Mouse (Mus musculus) midbrain, embryonic 14.5 days (tissue): ENCODE measurements at regions not wholly inside any gene's neighbourhood (a gene's known extent, or its start where the extent isn't known, plus 50 kb on each side); places are given as distances from the start of the nearest gene placed in this dataset.

Source experiments
- ATAC-seq: fragments of 200-750 bp; cut with Nextera tagmentation; 2 replicates; pipeline ENCODE4 v1.8.0; 2017; ENCODE audit warnings: moderate number of reproducible peaks, moderate library complexity; ENCODE audit not compliant: low FRiP score, low TSS enrichment
- DNase-seq: peaks from one replicate; pipeline ENCODE4 v3.0.0-alpha.2; 2015
- H3K27ac ChIP-seq: fragments of 300-500 bp; sonication (generic); replicated peaks from 2 replicates; pipeline ENCODE4 v1.5.1; 2014; ENCODE audit warnings: mild to moderate bottlenecking, low read depth, low read length, moderate library complexity
- H3K27me3 ChIP-seq: fragments of 300-500 bp; sonication (generic); 2 replicates; pipeline ENCODE4 v1.6.1; 2014; ENCODE audit warnings: low read length, control low read depth, mixed read lengths; ENCODE audit not compliant: control insufficient read depth, insufficient read depth
- H3K36me3 ChIP-seq: fragments of 300-500 bp; sonication (generic); 2 replicates; pipeline ENCODE4 v1.6.1; 2014; ENCODE audit warnings: low read length, control low read depth; ENCODE audit not compliant: control insufficient read depth, insufficient read depth
- H3K4me1 ChIP-seq: fragments of 300-500 bp; sonication (generic); 2 replicates; pipeline ENCODE4 v1.6.1; 2014; ENCODE audit warnings: mild to moderate bottlenecking, antibody characterized with exemption, low read length, control low read depth; ENCODE audit not compliant: control insufficient read depth, insufficient read depth
- H3K4me2 ChIP-seq: fragments of 300-500 bp; sonication (generic); 2 replicates; pipeline ENCODE4 v1.6.1; 2014; ENCODE audit warnings: mild to moderate bottlenecking, low read length, moderate library complexity
- H3K4me3 ChIP-seq: fragments of 300-500 bp; sonication (generic); replicated peaks from 2 replicates; pipeline ENCODE4 v1.5.1; 2014; ENCODE audit warnings: low read depth, low read length
- H3K9ac ChIP-seq: fragments of 300-500 bp; sonication (generic); replicated peaks from 2 replicates; pipeline ENCODE4 v1.6.1; 2014; ENCODE audit warnings: mild to moderate bottlenecking, low read length, moderate library complexity
- H3K9me3 ChIP-seq: fragments of 300-500 bp; sonication (generic); 2 replicates; pipeline ENCODE4 v1.6.1; 2016; ENCODE audit warnings: low read length, control low read depth, mixed read lengths; ENCODE audit not compliant: control insufficient read depth
- WGBS: fragments of 180-500 bp; shearing (Covaris S2); extraction: QIAGEN DNeasy Blood & Tissue Kit; methylation state at CpG from one replicate; pipeline ENCODE4 v1.1.7; 2014; 5-methylcytosine and 5-hydroxymethylcytosine counted together

DNA sequence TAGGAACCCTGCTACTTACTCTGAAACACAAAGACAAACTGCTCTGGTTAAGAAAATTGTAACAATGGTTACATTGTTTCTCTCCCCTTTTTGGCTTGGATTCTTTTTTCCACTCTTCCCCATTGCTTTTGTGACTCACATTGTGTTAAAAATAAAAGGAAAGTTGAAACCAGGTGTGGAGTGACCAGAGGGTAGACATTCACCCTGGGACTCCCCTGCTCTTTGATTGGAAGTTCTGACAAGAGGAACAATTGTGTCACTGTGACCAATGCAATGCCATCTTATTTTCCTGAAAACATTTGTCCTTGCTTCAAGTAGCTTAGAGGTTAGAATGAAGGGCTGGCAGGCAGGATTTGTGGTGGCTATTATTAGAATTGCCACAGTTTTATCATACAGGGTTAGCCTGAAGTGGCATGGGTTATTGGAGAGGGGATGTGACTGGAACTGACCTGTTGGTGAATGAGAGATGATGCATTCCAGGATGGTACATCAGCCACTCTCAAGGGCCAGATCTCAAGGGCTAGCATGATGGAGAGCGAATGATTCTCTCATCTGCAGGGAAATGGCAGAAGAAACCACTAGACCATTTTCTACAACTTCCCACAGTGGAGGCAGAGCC lies 112.6 kb upstream of the Tbl1xr1 start:
- ATAC-seq: no peak

GRCm38 (mm10) chr3:21964438-21964837 lies 112.0 kb upstream of the Tbl1xr1 start:
- no peaks in the 10 kb centered on the region for H3K9me3 ChIP-seq
- no peak overlapping the region for H3K4me3 ChIP-seq
- H3K4me1 ChIP-seq: no peaks in the 10 kb centered on the region
- H3K9ac ChIP-seq: no peak overlapping the region
- no peak for ATAC-seq
- no peak for DNase-seq
- no peak overlapping the region for H3K4me2 ChIP-seq
- H3K27me3 ChIP-seq: no peaks in the 10 kb centered on the region
- H3K36me3 ChIP-seq: no peaks in the 10 kb centered on the region
- H3K27ac ChIP-seq: no peak overlapping the region
- 88% methylated on average over 6 of the region's 6 CpGs for WGBS

More for the DNA sequence above, 112.6 kb upstream of the Tbl1xr1 start:
- Histone ChIP-seq H3K4me3 (no peak overlapping the region), H3K27me3 (no peaks in the 10 kb centered on the region), H3K4me1 (no peaks in the 10 kb centered on the region), H3K36me3 (no peaks in the 10 kb centered on the region), H3K9ac (no peak overlapping the region), H3K4me2 (no peak overlapping the region), H3K27ac (no peak overlapping the region), H3K9me3 (no peaks in the 10 kb centered on the region)
- no peak for DNase-seq
- 95% methylated on average over 1 of the region's 1 CpGs for WGBS

GRCm38 (mm10) chr3:21965556-21965955 lies 110.9 kb upstream of the Tbl1xr1 start:
- Histone ChIP-seq H3K4me3 (no peak overlapping the region), H3K36me3 (no peaks in the 10 kb centered on the region), H3K4me2 (no peak overlapping the region), H3K27me3 (no peaks in the 10 kb centered on the region), H3K9me3 (no peaks in the 10 kb centered on the region), H3K4me1 (no peaks in the 10 kb centered on the region), H3K9ac (no peak overlapping the region), H3K27ac (no peak overlapping the region)
- ATAC-seq (no peak), DNase-seq (no peak)
- 88% methylated on average over 1 of the region's 1 CpGs for WGBS

GRCm38 (mm10) chr3:21971731-21972130 lies 104.7 kb upstream of the Tbl1xr1 start:
- Histone ChIP-seq H3K4me3 (no peak overlapping the region), H3K9ac (no peak overlapping the region), H3K9me3 (no peaks in the 10 kb centered on the region), H3K4me2 (no peak overlapping the region), H3K27me3 (no peaks in the 10 kb centered on the region), H3K4me1 (no peaks in the 10 kb centered on the region), H3K36me3 (no peaks in the 10 kb centered on the region), H3K27ac (no peak overlapping the region)
- no peak for ATAC-seq
- WGBS: 96% methylated on average over 1 of the region's 1 CpGs
- no peak for DNase-seq

DNA sequence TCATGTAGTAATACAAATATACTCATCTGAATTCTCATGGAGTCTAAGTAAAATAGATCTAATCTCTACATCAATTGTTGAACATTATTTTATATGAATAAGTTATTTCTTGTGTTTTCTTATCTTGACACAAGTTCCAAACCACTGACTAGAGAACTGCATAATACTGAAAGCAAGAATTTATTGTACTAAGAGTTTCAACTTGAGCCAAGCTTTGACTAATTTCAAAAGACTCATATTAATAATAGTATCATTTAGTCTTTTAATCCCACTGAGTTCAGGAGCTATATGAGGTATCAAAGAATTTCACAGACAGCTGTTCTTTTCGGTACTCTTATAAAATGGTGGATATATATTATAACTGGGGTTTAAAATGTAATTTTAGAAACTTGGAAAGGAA lies 103.3 kb upstream of the Tbl1xr1 start:
- no peak for ATAC-seq

GRCm38 (mm10) chr3:21973681-21974080 lies 102.8 kb upstream of the Tbl1xr1 start:
- 78% methylated on average over 7 of the region's 7 CpGs for WGBS
- Histone ChIP-seq H3K9ac (no peak overlapping the region), H3K4me3 (no peak overlapping the region), H3K4me1 (no peaks in the 10 kb centered on the region), H3K4me2 (no peak overlapping the region), H3K9me3 (no peaks in the 10 kb centered on the region), H3K27ac (no peak overlapping the region), H3K36me3 (no peaks in the 10 kb centered on the region), H3K27me3 (no peaks in the 10 kb centered on the region)
- DNase-seq: no peak
- no peak for ATAC-seq

More for the DNA sequence above, 103.3 kb upstream of the Tbl1xr1 start:
- H3K9ac ChIP-seq: no peak overlapping the region
- no peak overlapping the region for H3K27ac ChIP-seq
- DNase-seq: no peak
- no peaks in the 10 kb centered on the region for H3K9me3 ChIP-seq
- no peak overlapping the region for H3K4me3 ChIP-seq
- no peaks in the 10 kb centered on the region for H3K4me1 ChIP-seq
- H3K27me3 ChIP-seq: no peaks in the 10 kb centered on the region
- WGBS: 96% methylated on average over 1 of the region's 1 CpGs
- H3K4me2 ChIP-seq: no peak overlapping the region
- no peaks in the 10 kb centered on the region for H3K36me3 ChIP-seq

- Histone ChIP-seq H3K4me1 (no peaks in the 10 kb centered on the region), H3K27ac (no peak overlapping the region), H3K9ac (no peak overlapping the region), H3K9me3 (no peaks in the 10 kb centered on the region), H3K27me3 (no peaks in the 10 kb centered on the region), H3K4me3 (no peak overlapping the region), H3K4me2 (no peak overlapping the region), H3K36me3 (no peaks in the 10 kb centered on the region)
- 83% methylated on average over 2 of the region's 2 CpGs for WGBS
- ATAC-seq: no peak
- no peak for DNase-seq
These were observed 101.7 kb upstream of the Tbl1xr1 start for GRCm38 (mm10) chr3:21974766-21975165.

- no peak overlapping the region for H3K27ac ChIP-seq
- H3K9me3 ChIP-seq: no peaks in the 10 kb centered on the region; the same call in 1 of the 2 replicates
- no peak for ATAC-seq
- no peaks in the 10 kb centered on the region for H3K27me3 ChIP-seq
- H3K4me1 ChIP-seq: no peaks in the 10 kb centered on the region
- no peak for DNase-seq
- no peak overlapping the region for H3K4me2 ChIP-seq
- no peak overlapping the region for H3K4me3 ChIP-seq
- H3K9ac ChIP-seq: no peak overlapping the region
- H3K36me3 ChIP-seq: no peaks in the 10 kb centered on the region
- 96% methylated on average over 1 of the region's 1 CpGs for WGBS
These were observed 98.7 kb upstream of the Tbl1xr1 start for GRCm38 (mm10) chr3:21977775-21978174.

GRCm38 (mm10) chr3:21982991-21983390 lies 93.5 kb upstream of the Tbl1xr1 start:
- Histone ChIP-seq H3K4me1 (no peaks in the 10 kb centered on the region), H3K27ac (no peak overlapping the region), H3K4me2 (no peak overlapping the region), H3K4me3 (no peak overlapping the region), H3K27me3 (no peaks in the 10 kb centered on the region), H3K9ac (no peak overlapping the region), H3K36me3 (no peaks in the 10 kb centered on the region), H3K9me3 (no peaks in the 10 kb centered on the region; the same call in 1 of the 2 replicates)
- DNase-seq (no peak), ATAC-seq (no peak)
- 94% methylated on average over 8 of the region's 8 CpGs for WGBS
